Mouse (Mus musculus): ENCODE results near the gene Hcar2. TPM values are rescaled to one million over a fixed set of nuclear protein-coding genes. Genes with fewer than 3 reads are reported as not detected.

Hcar2 gene
- polyA plus RNA-seq, 1 experiment from 2014 or later, result not detected

DNA sequence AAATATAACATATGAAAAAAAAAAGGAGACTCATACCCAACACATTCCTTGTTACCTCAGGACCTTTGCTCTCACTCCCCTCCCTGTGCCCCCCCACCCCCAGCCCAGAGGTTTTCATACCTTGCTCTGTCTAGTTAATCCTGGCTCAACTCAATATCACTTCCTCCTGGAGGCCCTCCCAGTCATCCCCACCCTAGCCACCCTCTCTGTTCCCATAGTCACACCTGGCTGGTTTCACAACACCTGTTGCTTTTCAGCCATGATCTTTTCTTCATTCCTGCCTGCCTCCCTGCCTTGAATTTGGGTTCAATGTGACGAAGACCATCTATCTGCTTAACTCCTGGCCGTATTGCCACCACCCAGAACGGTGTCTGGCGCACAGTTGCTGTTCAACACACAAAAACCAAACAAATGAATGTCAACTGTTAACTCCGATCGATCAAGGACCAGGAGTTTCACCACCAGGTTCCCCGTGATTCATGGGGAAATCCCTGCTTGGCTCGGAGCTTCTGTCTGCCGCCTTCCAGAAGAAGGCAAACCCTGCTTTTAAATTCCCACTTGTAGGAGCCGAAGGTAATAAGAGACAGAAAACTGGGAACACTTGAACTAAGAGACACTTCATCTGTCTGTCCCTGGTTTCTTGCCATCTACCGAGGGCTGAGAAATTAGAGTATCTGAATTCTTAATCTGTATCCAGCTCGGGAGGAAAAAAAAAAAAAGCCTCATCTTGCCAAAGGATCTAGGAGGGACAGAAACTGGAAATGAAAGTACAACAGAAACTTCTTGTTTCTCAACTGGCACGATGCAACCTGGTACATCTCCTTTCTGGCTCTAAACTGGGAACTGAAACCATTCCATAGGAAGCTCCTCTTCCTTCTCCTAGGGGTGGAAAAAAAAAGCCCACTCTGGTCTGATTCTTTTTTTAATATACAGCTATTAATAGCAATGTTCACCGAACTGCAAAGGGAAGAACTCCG is 2.6 kb downstream of the Hcar2 start:
- no peak overlapping the region for H3K27ac ChIP-seq (replicated peaks in 1 of 2; ENCODE audit: control insufficient read depth in 1 of 2, insufficient read depth in 1 of 2, low read depth in 2 of 2, low read length in 2 of 2)
- ATAC-seq (ENCODE audit: insufficient number of reproducible peaks, insufficient read depth, low FRiP score, low read depth), result no peak
- no peaks in the 10 kb centered on the region for H3K4me1 ChIP-seq (ENCODE audit: control insufficient read depth in 2 of 2, insufficient read depth in 2 of 2, low read length in 2 of 2)
- H3K9ac ChIP-seq (ENCODE audit: low read length), result no peak overlapping the region
- WGBS, result 68% methylated on average over 15 of the region's 15 CpGs
- no peak overlapping the region; the same call in 1 of the 2 replicates for H3K4me2 ChIP-seq (ENCODE audit: low read length)
- H3K4me3 ChIP-seq (ENCODE audit: control insufficient read depth in 1 of 2, insufficient read depth in 1 of 2, low read depth in 1 of 2, low read length in 2 of 2), result no peak overlapping the region
- no peaks in the 10 kb centered on the region for H3K9me3 ChIP-seq (ENCODE audit: control insufficient read depth, low read length)
- H3K27me3 ChIP-seq (ENCODE audit: control insufficient read depth, insufficient read depth, low read length), result no peaks in the 10 kb centered on the region
- no peaks in the 10 kb centered on the region for H3K36me3 ChIP-seq (ENCODE audit: control insufficient read depth, insufficient read depth, low read length)

DNA sequence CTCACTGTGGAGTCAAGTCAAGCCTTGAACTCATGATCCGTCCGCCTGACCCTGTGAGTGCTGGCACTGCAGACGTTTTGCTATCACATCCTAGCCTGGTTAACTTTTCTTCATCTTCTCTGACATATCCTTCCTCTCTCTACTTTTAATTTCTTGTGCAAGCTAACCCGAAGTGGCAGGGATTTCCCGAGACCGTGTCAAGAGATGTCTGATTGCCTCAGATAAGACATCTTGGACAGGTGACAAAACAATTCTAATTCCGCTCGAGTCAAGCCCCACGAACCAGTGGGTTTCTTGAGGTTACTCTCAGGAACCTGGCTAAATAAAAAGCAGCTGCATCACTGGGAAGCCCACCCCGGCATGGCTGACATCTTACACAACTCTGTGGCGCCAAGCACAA is 6.5 kb downstream of the Hcar2 start:
- no peak overlapping the region for H3K9ac ChIP-seq (ENCODE audit: low read length)
- 75% methylated on average over 11 of the region's 11 CpGs for WGBS
- H3K4me2 ChIP-seq (ENCODE audit: low read length), result no peak overlapping the region
- H3K4me3 ChIP-seq (ENCODE audit: control insufficient read depth in 1 of 2, insufficient read depth in 1 of 2, low read depth in 1 of 2, low read length in 2 of 2), result no peak overlapping the region
- no peaks in the 10 kb centered on the region for H3K4me1 ChIP-seq (ENCODE audit: control insufficient read depth in 2 of 2, insufficient read depth in 2 of 2, low read length in 2 of 2)
- no peaks in the 10 kb centered on the region for H3K36me3 ChIP-seq (ENCODE audit: control insufficient read depth, insufficient read depth, low read length)
- ATAC-seq (ENCODE audit: insufficient number of reproducible peaks, insufficient read depth, low FRiP score, low read depth), result no peak
- no peak overlapping the region for H3K27ac ChIP-seq (replicated peaks in 1 of 2; ENCODE audit: control insufficient read depth in 1 of 2, insufficient read depth in 1 of 2, low read depth in 2 of 2, low read length in 2 of 2)
- H3K27me3 ChIP-seq (ENCODE audit: control insufficient read depth, insufficient read depth, low read length), result no peaks in the 10 kb centered on the region
- H3K9me3 ChIP-seq (ENCODE audit: control insufficient read depth, low read length), result no peaks in the 10 kb centered on the region

DNA sequence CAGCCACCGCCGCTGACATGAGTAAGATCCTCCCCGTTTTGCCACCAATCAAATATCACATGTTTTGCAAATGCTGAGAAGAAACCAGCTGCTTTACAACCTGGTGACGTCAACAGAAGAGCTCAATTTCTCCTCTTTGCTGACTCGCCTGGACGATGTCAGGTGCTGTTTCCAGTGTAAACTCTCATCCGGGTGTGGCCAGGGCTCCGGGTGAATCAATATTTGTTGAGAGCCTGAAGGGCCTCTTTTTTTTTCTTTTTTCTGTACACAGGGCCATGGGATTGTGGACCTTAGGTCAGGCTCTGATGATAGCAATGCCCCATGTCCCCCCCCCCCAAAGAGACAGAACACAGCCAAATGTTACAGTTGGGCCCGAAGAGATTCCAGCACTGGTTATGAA is 10.8 kb downstream of the Hcar2 start:
- WGBS, result 74% methylated on average over 9 of the region's 9 CpGs
- Histone ChIP-seq H3K27me3 (ENCODE audit: control insufficient read depth, insufficient read depth, low read length) (no peaks in the 10 kb centered on the region), H3K9me3 (ENCODE audit: control insufficient read depth, low read length) (no peaks in the 10 kb centered on the region), H3K9ac (ENCODE audit: low read length) (no peak overlapping the region), H3K36me3 (ENCODE audit: control insufficient read depth, insufficient read depth, low read length) (no peaks in the 10 kb centered on the region), H3K27ac (replicated peaks in 1 of 2; ENCODE audit: control insufficient read depth in 1 of 2, insufficient read depth in 1 of 2, low read depth in 2 of 2, low read length in 2 of 2) (no peak overlapping the region), H3K4me1 (ENCODE audit: control insufficient read depth in 2 of 2, insufficient read depth in 2 of 2, low read length in 2 of 2) (peaks cover 2 to 3% of the 10 kb centered on the region in 2 experiments; a peak in 1 of 4 replicates), H3K4me2 (ENCODE audit: low read length) (no peak overlapping the region), H3K4me3 (ENCODE audit: control insufficient read depth in 1 of 2, insufficient read depth in 1 of 2, low read depth in 1 of 2, low read length in 2 of 2) (no peak overlapping the region)
- no peak for ATAC-seq (ENCODE audit: insufficient number of reproducible peaks, insufficient read depth, low FRiP score, low read depth)

DNA sequence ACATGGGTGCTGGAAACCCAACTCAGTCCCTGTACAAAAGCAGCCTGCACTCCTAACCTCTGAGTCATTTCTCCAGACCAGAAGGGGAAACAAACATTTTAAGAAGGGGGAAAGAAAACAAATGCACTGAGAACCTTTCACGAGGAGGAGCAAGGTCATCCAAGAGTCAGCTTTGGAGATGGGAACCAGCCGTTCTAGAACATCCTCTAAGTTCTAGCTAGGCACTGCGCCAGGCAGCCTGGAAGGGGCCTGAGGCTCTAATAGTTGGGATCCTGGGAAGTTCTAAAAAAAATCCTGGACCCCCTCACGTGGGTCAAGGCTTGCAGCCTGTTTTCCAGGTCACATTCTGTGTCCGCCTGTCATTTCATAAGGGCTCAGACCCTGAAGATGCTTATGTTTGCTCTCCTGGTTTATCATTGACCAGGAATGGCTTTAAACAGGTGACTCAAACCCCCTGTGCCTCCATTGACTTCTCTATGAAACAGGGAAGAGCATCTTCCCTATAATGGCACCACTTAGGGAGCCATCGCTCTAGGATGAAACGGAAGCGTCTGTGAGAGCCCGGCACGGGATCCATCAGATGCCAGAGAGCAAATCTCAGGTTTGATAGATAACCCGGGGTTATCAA is 11.3 kb downstream of the Hcar2 start:
- no peaks in the 10 kb centered on the region for H3K36me3 ChIP-seq (ENCODE audit: control insufficient read depth, insufficient read depth, low read length)
- 81% methylated on average over 11 of the region's 11 CpGs for WGBS
- no peak overlapping the region for H3K27ac ChIP-seq (replicated peaks in 1 of 2; ENCODE audit: control insufficient read depth in 1 of 2, insufficient read depth in 1 of 2, low read depth in 2 of 2, low read length in 2 of 2)
- no peaks in the 10 kb centered on the region for H3K9me3 ChIP-seq (ENCODE audit: control insufficient read depth, low read length)
- no peak for ATAC-seq (ENCODE audit: insufficient number of reproducible peaks, insufficient read depth, low FRiP score, low read depth)
- H3K4me3 ChIP-seq (ENCODE audit: control insufficient read depth in 1 of 2, insufficient read depth in 1 of 2, low read depth in 1 of 2, low read length in 2 of 2), result no peak overlapping the region
- H3K4me2 ChIP-seq (ENCODE audit: low read length), result no peak overlapping the region
- peaks cover 2 to 3% of the 10 kb centered on the region in 2 experiments; a peak in 1 of 4 replicates for H3K4me1 ChIP-seq (ENCODE audit: control insufficient read depth in 2 of 2, insufficient read depth in 2 of 2, low read length in 2 of 2)
- no peak overlapping the region for H3K9ac ChIP-seq (ENCODE audit: low read length)
- H3K27me3 ChIP-seq (ENCODE audit: control insufficient read depth, insufficient read depth, low read length), result no peaks in the 10 kb centered on the region

DNA sequence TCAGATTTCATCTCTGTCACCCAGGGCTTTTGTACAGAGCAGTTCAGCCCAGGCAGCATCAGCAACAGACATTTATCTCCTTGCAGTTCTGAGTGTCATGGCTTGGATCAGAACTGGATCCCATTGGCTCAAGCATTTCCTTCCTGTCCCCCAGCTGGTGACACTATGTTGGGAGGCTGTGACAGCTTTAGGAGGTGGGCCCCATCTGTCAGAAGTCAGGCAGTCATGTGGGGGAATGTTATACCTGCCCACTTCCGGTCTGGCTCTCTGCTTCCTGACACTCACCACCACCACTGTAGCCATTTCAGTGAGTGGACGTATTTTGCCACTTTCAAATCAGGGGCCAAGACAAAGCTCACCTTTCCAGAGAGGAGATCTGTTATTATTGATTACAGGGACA is 13.9 kb downstream of the Hcar2 start:
- H3K4me3 ChIP-seq (ENCODE audit: control insufficient read depth in 1 of 2, insufficient read depth in 1 of 2, low read depth in 1 of 2, low read length in 2 of 2), result no peak overlapping the region
- H3K27me3 ChIP-seq (ENCODE audit: control insufficient read depth, insufficient read depth, low read length), result no peaks in the 10 kb centered on the region
- H3K4me1 ChIP-seq (ENCODE audit: control insufficient read depth in 2 of 2, insufficient read depth in 2 of 2, low read length in 2 of 2), result peaks cover 2 to 3% of the 10 kb centered on the region in 2 experiments; a peak in 1 of 4 replicates
- H3K4me2 ChIP-seq (ENCODE audit: low read length), result no peak overlapping the region
- no peak for ATAC-seq (ENCODE audit: insufficient number of reproducible peaks, insufficient read depth, low FRiP score, low read depth)
- no peaks in the 10 kb centered on the region for H3K36me3 ChIP-seq (ENCODE audit: control insufficient read depth, insufficient read depth, low read length)
- H3K9me3 ChIP-seq (ENCODE audit: control insufficient read depth, low read length), result no peaks in the 10 kb centered on the region
- WGBS, result 30% methylated on average over 2 of the region's 2 CpGs
- no peak overlapping the region for H3K9ac ChIP-seq (ENCODE audit: low read length)
- no peak overlapping the region for H3K27ac ChIP-seq (replicated peaks in 1 of 2; ENCODE audit: control insufficient read depth in 1 of 2, insufficient read depth in 1 of 2, low read depth in 2 of 2, low read length in 2 of 2)

DNA sequence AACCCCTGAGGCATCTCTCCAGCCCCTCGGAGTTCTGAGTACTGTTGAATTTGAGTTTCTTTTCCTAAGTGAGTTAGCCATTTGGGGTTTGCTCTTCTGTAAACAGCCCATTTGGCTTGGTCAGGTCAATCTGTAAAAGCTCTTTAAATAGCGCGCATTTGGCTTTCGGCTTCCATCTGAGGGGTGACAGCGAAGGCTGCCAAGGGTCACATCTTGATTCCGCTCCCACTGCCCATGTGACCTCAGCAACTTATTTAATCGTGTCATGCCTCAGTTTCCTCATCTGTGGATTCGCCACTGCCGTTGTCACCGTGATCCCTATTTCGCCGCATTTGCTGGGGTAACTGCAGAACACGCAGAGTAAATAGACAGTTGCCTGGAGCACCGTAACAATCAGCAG is 21.0 kb downstream of the Hcar2 start:
- Histone ChIP-seq H3K9ac (ENCODE audit: low read length) (no peak overlapping the region), H3K9me3 (ENCODE audit: control insufficient read depth, low read length) (no peaks in the 10 kb centered on the region), H3K27ac (replicated peaks in 1 of 2; ENCODE audit: control insufficient read depth in 1 of 2, insufficient read depth in 1 of 2, low read depth in 2 of 2, low read length in 2 of 2) (no peak overlapping the region), H3K27me3 (ENCODE audit: control insufficient read depth, insufficient read depth, low read length) (no peaks in the 10 kb centered on the region), H3K36me3 (ENCODE audit: control insufficient read depth, insufficient read depth, low read length) (no peaks in the 10 kb centered on the region), H3K4me1 (ENCODE audit: control insufficient read depth in 2 of 2, insufficient read depth in 2 of 2, low read length in 2 of 2) (peaks cover 2 to 8% of the 10 kb centered on the region in 2 experiments; a peak in 1 of 4 replicates), H3K4me3 (ENCODE audit: control insufficient read depth in 1 of 2, insufficient read depth in 1 of 2, low read depth in 1 of 2, low read length in 2 of 2) (no peak overlapping the region), H3K4me2 (ENCODE audit: low read length) (no peak overlapping the region)
- WGBS, result 91% methylated on average over 14 of the region's 14 CpGs
- ATAC-seq (ENCODE audit: insufficient number of reproducible peaks, insufficient read depth, low FRiP score, low read depth), result no peak

DNA sequence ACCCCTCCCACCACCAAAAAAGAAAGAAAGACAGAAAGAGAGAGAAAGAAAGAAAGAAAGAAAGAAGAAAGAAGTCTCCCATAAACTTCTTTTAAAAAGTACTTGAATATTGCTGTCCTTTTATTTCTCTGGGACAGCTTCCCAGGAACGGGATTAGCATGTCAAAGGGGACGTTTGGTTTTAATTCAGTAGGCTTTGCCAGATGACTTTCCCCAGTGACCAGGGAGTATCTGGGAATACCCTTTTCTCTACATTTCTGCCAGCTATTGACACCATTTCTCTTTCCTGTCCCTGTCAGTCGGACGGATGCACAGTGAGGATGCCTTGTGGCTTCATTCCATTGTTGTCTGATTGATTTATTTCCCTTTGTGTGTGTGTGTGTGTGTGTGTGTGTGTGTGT is 21.5 kb downstream of the Hcar2 start:
- Histone ChIP-seq H3K4me3 (ENCODE audit: control insufficient read depth in 1 of 2, insufficient read depth in 1 of 2, low read depth in 1 of 2, low read length in 2 of 2) (no peak overlapping the region), H3K9me3 (ENCODE audit: control insufficient read depth, low read length) (no peaks in the 10 kb centered on the region), H3K27me3 (ENCODE audit: control insufficient read depth, insufficient read depth, low read length) (no peaks in the 10 kb centered on the region), H3K4me1 (ENCODE audit: control insufficient read depth in 2 of 2, insufficient read depth in 2 of 2, low read length in 2 of 2) (peaks cover 2 to 8% of the 10 kb centered on the region in 2 experiments; a peak in 1 of 4 replicates), H3K4me2 (ENCODE audit: low read length) (no peak overlapping the region), H3K27ac (replicated peaks in 1 of 2; ENCODE audit: control insufficient read depth in 1 of 2, insufficient read depth in 1 of 2, low read depth in 2 of 2, low read length in 2 of 2) (no peak overlapping the region), H3K9ac (ENCODE audit: low read length) (no peak overlapping the region), H3K36me3 (ENCODE audit: control insufficient read depth, insufficient read depth, low read length) (no peaks in the 10 kb centered on the region)
- WGBS, result 74% methylated on average over 4 of the region's 4 CpGs
- ATAC-seq (ENCODE audit: insufficient number of reproducible peaks, insufficient read depth, low FRiP score, low read depth), result no peak
